Mouse (Mus musculus): ENCODE measurements around the gene Abhd5. TPM values are rescaled to one million over a fixed set of nuclear protein-coding genes. Genes with fewer than 3 reads are reported as not detected.

Abhd5 gene
- polyA plus RNA-seq, 1 experiment from 2014 or later: 25.2 TPM

- H3K27me3 ChIP-seq (replicated peaks): no peaks in the 10 kb centered on the region
- no peak overlapping the region for H3K27ac ChIP-seq
- H3K9ac ChIP-seq: no peak overlapping the region
- H3K4me1 ChIP-seq: no peaks in the 10 kb centered on the region
- no peak overlapping the region for H3K4me2 ChIP-seq
- no peaks in the 10 kb centered on the region for H3K9me3 ChIP-seq
- no peaks in the 10 kb centered on the region for H3K36me3 ChIP-seq
- 85% methylated on average over 4 of the region's 4 CpGs for WGBS
- H3K4me3 ChIP-seq (replicated peaks): no peak overlapping the region
- no peak for ATAC-seq (ENCODE audit: insufficient read depth, low FRiP score, low read depth)
Measured at GRCm38 (mm10) chr9:122320626-122321025, 30.8 kb upstream of the Abhd5 start.

GRCm38 (mm10) chr9:122322356-122322755, 29.1 kb upstream of the Abhd5 start:
- ATAC-seq (ENCODE audit: insufficient read depth, low FRiP score, low read depth): no peak
- no peaks in the 10 kb centered on the region for H3K9me3 ChIP-seq
- H3K36me3 ChIP-seq: no peaks in the 10 kb centered on the region
- H3K4me3 ChIP-seq (replicated peaks): no peak overlapping the region
- 70% methylated on average over 3 of the region's 3 CpGs for WGBS
- H3K27me3 ChIP-seq (replicated peaks): no peaks in the 10 kb centered on the region
- H3K9ac ChIP-seq: no peak overlapping the region
- no peak overlapping the region for H3K4me2 ChIP-seq
- no peak overlapping the region for H3K27ac ChIP-seq
- H3K4me1 ChIP-seq: no peaks in the 10 kb centered on the region

- no peaks in the 10 kb centered on the region for H3K27me3 ChIP-seq (replicated peaks)
- no peak overlapping the region for H3K4me2 ChIP-seq
- no peak for ATAC-seq (ENCODE audit: insufficient read depth, low FRiP score, low read depth)
- no peaks in the 10 kb centered on the region for H3K4me1 ChIP-seq
- no peak overlapping the region for H3K9ac ChIP-seq
- no peak overlapping the region for H3K27ac ChIP-seq
- no peaks in the 10 kb centered on the region for H3K9me3 ChIP-seq
- no peak overlapping the region for H3K4me3 ChIP-seq (replicated peaks)
- WGBS: 81% methylated on average over 1 of the region's 1 CpGs
- no peaks in the 10 kb centered on the region for H3K36me3 ChIP-seq
Measured at GRCm38 (mm10) chr9:122325996-122326395, 25.4 kb upstream of the Abhd5 start.

DNA sequence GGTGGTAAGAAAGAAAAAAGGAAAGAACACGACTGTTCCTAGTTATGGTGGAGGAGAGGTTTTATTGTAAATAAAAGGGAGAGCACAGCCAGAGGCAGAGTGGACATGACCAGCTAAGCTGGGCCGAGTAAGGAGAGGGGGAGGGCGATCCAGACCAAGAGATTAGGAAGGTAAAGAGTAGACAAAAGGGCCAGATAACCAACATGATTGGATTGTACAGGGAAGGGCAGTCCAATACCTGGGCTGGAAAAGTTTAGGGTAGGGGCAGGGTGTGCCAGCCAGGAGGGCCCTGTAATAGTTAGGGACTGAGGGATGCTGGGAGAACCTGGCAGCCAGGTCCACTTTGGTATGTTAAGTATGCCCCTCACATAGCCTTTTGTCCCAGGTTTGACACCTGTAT, 23.2 kb upstream of the Abhd5 start:
- Histone ChIP-seq H3K4me2 (no peak overlapping the region), H3K9me3 (no peaks in the 10 kb centered on the region), H3K36me3 (no peaks in the 10 kb centered on the region), H3K4me3 (replicated peaks) (no peak overlapping the region), H3K4me1 (no peaks in the 10 kb centered on the region), H3K9ac (no peak overlapping the region), H3K27me3 (replicated peaks) (no peaks in the 10 kb centered on the region), H3K27ac (no peak overlapping the region)
- peak; percentile 60; the same call in 1 of the 2 replicates for ATAC-seq (ENCODE audit: insufficient read depth, low FRiP score, low read depth)
- 59% methylated on average over 3 of the region's 3 CpGs for WGBS

GRCm38 (mm10) chr9:122336677-122337076, 14.7 kb upstream of the Abhd5 start:
- Histone ChIP-seq H3K4me3 (replicated peaks) (no peak overlapping the region), H3K4me2 (no peak overlapping the region), H3K9ac (no peak overlapping the region), H3K36me3 (no peaks in the 10 kb centered on the region), H3K27me3 (replicated peaks) (no peaks in the 10 kb centered on the region), H3K4me1 (no peaks in the 10 kb centered on the region), H3K9me3 (no peaks in the 10 kb centered on the region), H3K27ac (no peak overlapping the region)
- ATAC-seq (ENCODE audit: insufficient read depth, low FRiP score, low read depth): no peak
- 72% methylated on average over 2 of the region's 2 CpGs for WGBS

- Histone ChIP-seq H3K4me1 (no peaks in the 10 kb centered on the region), H3K27ac (no peak overlapping the region), H3K9ac (no peak overlapping the region), H3K27me3 (replicated peaks) (no peaks in the 10 kb centered on the region), H3K4me3 (replicated peaks) (no peak overlapping the region), H3K9me3 (no peaks in the 10 kb centered on the region), H3K4me2 (no peak overlapping the region), H3K36me3 (no peaks in the 10 kb centered on the region)
- WGBS: 38% methylated on average over 8 of the region's 8 CpGs
- no peak for ATAC-seq (ENCODE audit: insufficient read depth, low FRiP score, low read depth)
Measured at GRCm38 (mm10) chr9:122337510-122337931, 13.9 kb upstream of the Abhd5 start.

DNA sequence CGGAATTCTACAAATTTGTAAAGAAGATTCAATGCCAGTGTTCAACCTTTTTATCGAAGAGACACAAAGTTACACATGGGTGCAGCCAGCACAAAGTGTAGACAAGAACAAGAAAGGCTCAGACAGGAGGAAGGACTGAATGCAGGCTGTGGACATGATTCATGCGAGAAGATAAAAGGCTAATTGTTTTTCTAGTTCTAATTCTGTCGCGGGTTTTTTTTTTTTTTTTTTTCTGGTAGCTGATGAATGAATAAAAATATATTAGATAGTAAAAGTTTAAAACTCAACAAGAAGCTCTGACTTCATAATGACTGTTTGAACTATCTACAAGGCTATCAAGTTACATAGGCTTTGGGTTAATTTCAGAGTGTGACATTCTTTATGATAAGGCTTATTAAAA, 11.4 kb upstream of the Abhd5 start:
- Histone ChIP-seq H3K36me3 (no peaks in the 10 kb centered on the region), H3K4me3 (replicated peaks) (no peak overlapping the region), H3K9ac (no peak overlapping the region), H3K27me3 (replicated peaks) (no peaks in the 10 kb centered on the region), H3K27ac (no peak overlapping the region), H3K4me2 (no peak overlapping the region), H3K9me3 (no peaks in the 10 kb centered on the region), H3K4me1 (no peaks in the 10 kb centered on the region)
- WGBS: 60% methylated on average over 5 of the region's 5 CpGs
- ATAC-seq (ENCODE audit: insufficient read depth, low FRiP score, low read depth): no peak

DNA sequence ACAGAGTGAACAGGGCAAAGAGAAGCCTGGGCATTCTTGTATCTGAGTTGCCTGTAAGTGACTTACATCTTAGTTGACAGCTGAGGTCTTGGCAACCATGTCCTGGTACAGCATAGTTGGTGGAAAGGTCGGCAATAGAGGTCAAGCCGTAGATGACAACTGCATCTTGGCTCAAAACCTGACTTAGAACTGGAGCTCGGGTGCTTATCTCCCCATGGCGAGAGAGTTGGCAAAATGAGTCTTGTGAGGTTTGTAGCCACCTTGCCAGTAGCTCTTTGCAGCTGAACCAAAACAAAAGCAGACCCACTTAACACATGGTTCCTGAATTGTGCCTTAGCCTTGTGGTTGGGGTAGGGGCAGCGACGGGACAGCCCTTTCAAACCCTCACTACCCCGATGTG, 8.0 kb upstream of the Abhd5 start:
- 80% methylated on average over 7 of the region's 7 CpGs for WGBS

DNA sequence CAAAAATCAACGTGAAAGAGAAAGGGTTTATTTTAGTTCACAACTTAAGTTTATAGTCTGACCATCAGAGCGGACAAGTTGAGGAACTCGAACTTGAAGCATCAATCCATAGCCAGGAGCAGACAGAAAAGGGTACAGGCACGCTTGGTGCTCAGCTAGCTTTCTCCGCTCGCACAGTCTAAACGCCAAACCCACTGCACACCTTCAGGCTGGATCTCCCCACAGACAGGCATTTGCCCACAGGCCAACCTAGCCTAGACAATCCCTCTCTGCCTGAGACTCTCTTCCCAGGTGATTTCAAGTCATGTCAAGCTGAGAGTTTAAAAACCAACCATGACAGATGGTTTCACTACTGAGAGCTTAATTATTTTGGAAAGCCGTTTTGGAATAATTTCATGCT, 6.8 kb upstream of the Abhd5 start:
- H3K27me3 ChIP-seq (replicated peaks): no peaks in the 10 kb centered on the region
- H3K4me2 ChIP-seq: no peak overlapping the region
- H3K27ac ChIP-seq: no peak overlapping the region
- no peak overlapping the region for H3K4me3 ChIP-seq (replicated peaks)
- H3K4me1 ChIP-seq: no peaks in the 10 kb centered on the region
- no peaks in the 10 kb centered on the region for H3K36me3 ChIP-seq
- ATAC-seq (ENCODE audit: insufficient read depth, low FRiP score, low read depth): no peak
- WGBS: 84% methylated on average over 8 of the region's 8 CpGs
- no peak overlapping the region for H3K9ac ChIP-seq
- H3K9me3 ChIP-seq: no peaks in the 10 kb centered on the region

More for the DNA sequence above, 8.0 kb upstream of the Abhd5 start:
- H3K27ac ChIP-seq: no peak overlapping the region
- no peaks in the 10 kb centered on the region for H3K27me3 ChIP-seq (replicated peaks)
- H3K4me1 ChIP-seq: no peaks in the 10 kb centered on the region
- H3K4me3 ChIP-seq (replicated peaks): no peak overlapping the region
- ATAC-seq (ENCODE audit: insufficient read depth, low FRiP score, low read depth): no peak
- no peak overlapping the region for H3K9ac ChIP-seq
- H3K36me3 ChIP-seq: no peaks in the 10 kb centered on the region
- no peaks in the 10 kb centered on the region for H3K9me3 ChIP-seq
- H3K4me2 ChIP-seq: no peak overlapping the region

GRCm38 (mm10) chr9:122345291-122345690, 6.1 kb upstream of the Abhd5 start:
- Histone ChIP-seq H3K4me2 (no peak overlapping the region), H3K9me3 (no peaks in the 10 kb centered on the region), H3K9ac (no peak overlapping the region), H3K27ac (no peak overlapping the region), H3K36me3 (no peaks in the 10 kb centered on the region), H3K4me3 (replicated peaks) (no peak overlapping the region), H3K4me1 (no peaks in the 10 kb centered on the region), H3K27me3 (replicated peaks) (no peaks in the 10 kb centered on the region)
- no peak for ATAC-seq (ENCODE audit: insufficient read depth, low FRiP score, low read depth)
- 84% methylated on average over 3 of the region's 3 CpGs for WGBS

- no peaks in the 10 kb centered on the region for H3K9me3 ChIP-seq
- H3K27me3 ChIP-seq (replicated peaks): no peaks in the 10 kb centered on the region
- WGBS: 90% methylated on average over 5 of the region's 5 CpGs
- no peaks in the 10 kb centered on the region for H3K36me3 ChIP-seq
- H3K4me3 ChIP-seq (replicated peaks): no peak overlapping the region
- no peak overlapping the region for H3K27ac ChIP-seq
- no peak overlapping the region for H3K9ac ChIP-seq
- H3K4me1 ChIP-seq: no peaks in the 10 kb centered on the region
- no peak overlapping the region for H3K4me2 ChIP-seq
- ATAC-seq (ENCODE audit: insufficient read depth, low FRiP score, low read depth): no peak
Measured at GRCm38 (mm10) chr9:122346059-122346458, 5.3 kb upstream of the Abhd5 start.

GRCm38 (mm10) chr9:122347882-122348281, 3.5 kb upstream of the Abhd5 start:
- Histone ChIP-seq H3K27ac (no peak overlapping the region), H3K9ac (no peak overlapping the region), H3K36me3 (no peaks in the 10 kb centered on the region), H3K9me3 (no peaks in the 10 kb centered on the region), H3K4me2 (no peak overlapping the region), H3K27me3 (replicated peaks) (no peaks in the 10 kb centered on the region), H3K4me1 (peaks cover 2% of the 10 kb centered on the region; the same call in 1 of the 2 replicates), H3K4me3 (replicated peaks) (no peak overlapping the region)
- ATAC-seq (ENCODE audit: insufficient read depth, low FRiP score, low read depth): no peak
- 95% methylated on average over 1 of the region's 1 CpGs for WGBS

GRCm38 (mm10) chr9:122349286-122349685, 2.1 kb upstream of the Abhd5 start:
- peaks cover 6% of the 10 kb centered on the region; the same call in 1 of the 2 replicates for H3K4me1 ChIP-seq
- no peak overlapping the region for H3K4me3 ChIP-seq (replicated peaks)
- H3K27ac ChIP-seq: no peak overlapping the region
- no peaks in the 10 kb centered on the region for H3K36me3 ChIP-seq
- no peaks in the 10 kb centered on the region for H3K9me3 ChIP-seq
- no peak overlapping the region for H3K9ac ChIP-seq
- WGBS: 83% methylated on average over 4 of the region's 4 CpGs
- H3K4me2 ChIP-seq: no peak overlapping the region
- H3K27me3 ChIP-seq (replicated peaks): no peaks in the 10 kb centered on the region
- no peak for ATAC-seq (ENCODE audit: insufficient read depth, low FRiP score, low read depth)
